Mouse (Mus musculus) liver, postnatal 0 days (tissue): ENCODE measurements at regions not wholly inside any gene's neighbourhood (a gene's known extent, or its start where the extent isn't known, plus 50 kb on each side); places are given as distances from the start of the nearest gene placed in this dataset.

Experiments used
- CTCF ChIP-seq: sonication (generic); IDR thresholded peaks from 2 replicates; pipeline ENCODE4 v1.5.1; 2016; ENCODE audit warnings: antibody characterized with exemption, low read depth
- EP300 ChIP-seq: IDR thresholded peaks from 2 replicates; pipeline ENCODE4 v1.6.1; 2016; ENCODE audit warnings: antibody characterized with exemption, low read depth, mild to moderate bottlenecking

- TF ChIP-seq CTCF (no peak), EP300 (no peak)
These were observed 186.9 kb upstream of the Sema3a start for GRCm38 (mm10) chr5:12938162-12938852.
